Mouse (Mus musculus): ENCODE measurements at regions not wholly inside any gene's neighbourhood (a gene's known extent, or its start where the extent isn't known, plus 50 kb on each side); places are given as distances from the start of the nearest gene placed in this dataset.

DNA sequence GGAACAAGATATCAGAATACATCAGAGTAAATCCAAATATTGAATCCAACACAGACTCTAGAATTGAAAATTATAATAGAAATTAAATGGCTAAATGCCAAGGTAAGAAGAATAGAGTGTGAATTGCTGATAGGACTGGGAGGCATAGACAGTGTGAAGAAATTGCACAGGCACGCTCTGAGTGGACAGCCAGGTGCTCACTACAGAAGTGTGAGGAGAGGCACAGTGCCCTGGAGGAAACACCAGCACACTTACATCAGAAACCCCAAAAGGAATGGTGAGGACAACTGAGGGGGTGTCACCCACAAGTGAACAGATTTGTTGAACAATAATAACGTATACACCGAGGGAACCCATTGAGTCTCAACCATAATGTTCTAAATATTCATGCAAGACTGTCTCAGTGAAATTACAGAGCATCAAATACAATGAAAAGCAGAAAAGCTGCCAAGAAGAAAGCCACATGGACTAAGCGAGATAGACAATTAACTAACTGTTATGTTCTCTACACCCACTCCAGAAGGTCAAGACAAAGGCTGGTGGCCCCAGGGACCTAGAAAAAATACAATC, 92.9 kb upstream of the Gm17728 start:
- no peak overlapping the region for H3K27ac ChIP-seq
- H3K4me1 ChIP-seq = no peaks in the 10 kb centered on the region
- H3K4me2 ChIP-seq = no peak overlapping the region
- no peak overlapping the region for H3K9ac ChIP-seq
- peak; percentile 13; the same call in 1 of the 2 replicates for ATAC-seq
- WGBS = 62% methylated on average over 4 of the region's 4 CpGs
- no peak overlapping the region for H3K4me3 ChIP-seq
- H3K9me3 ChIP-seq (replicated peaks) = no peaks in the 10 kb centered on the region
- no peaks in the 10 kb centered on the region for H3K36me3 ChIP-seq (ENCODE audit: poor library complexity, severe bottlenecking)
- H3K27me3 ChIP-seq = no peaks in the 10 kb centered on the region

DNA sequence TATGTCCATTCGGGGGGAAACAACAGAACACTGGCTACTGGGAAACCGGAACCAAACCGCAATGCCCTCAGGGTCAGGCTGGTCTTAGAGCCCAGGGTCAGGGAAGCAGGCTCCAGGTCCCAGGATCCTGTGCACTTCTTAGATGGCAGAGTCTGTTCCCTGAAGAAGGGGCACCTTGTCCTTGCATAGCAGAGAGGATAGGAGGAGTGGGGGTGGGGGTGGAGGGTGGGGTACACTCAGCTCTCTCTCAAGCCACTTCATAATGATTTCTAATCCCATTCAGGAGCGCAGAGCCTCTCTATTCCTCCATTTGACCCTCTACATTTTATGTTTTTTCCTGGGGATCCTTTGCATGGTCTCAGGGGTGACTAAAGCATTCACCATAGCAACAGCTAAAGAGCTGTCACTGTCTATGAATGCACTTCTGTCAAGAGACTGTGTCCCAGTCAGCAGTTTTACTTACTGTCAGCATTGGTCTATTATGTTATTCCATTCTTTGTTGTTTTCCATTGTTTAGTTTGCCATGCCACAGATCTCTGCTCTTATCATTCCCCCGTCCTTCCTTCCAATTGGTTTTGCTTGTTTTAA, 64.2 kb upstream of the Gm17728 start:
- H3K27ac ChIP-seq = no peak overlapping the region
- no peaks in the 10 kb centered on the region for H3K36me3 ChIP-seq (ENCODE audit: poor library complexity, severe bottlenecking)
- H3K4me2 ChIP-seq = no peak overlapping the region
- H3K27me3 ChIP-seq = no peaks in the 10 kb centered on the region
- H3K4me1 ChIP-seq = 0 out of 2 replicates have a peak, but pooled peaks cover 6% of the 10 kb centered on the region
- no peak overlapping the region for H3K9ac ChIP-seq
- H3K4me3 ChIP-seq = no peak overlapping the region
- no peak for ATAC-seq
- H3K9me3 ChIP-seq (replicated peaks) = no peaks in the 10 kb centered on the region
- WGBS = 68% methylated on average over 5 of the region's 5 CpGs

Measured in forebrain, embryonic 13.5 days (tissue).